Mouse (Mus musculus) cerebellum, adult 11-12 months (tissue): ENCODE measurements around the gene Utp20.
"Not testable (repeated sequence)": the region's sequence is repeated elsewhere in the genome, so short reads cannot be mapped to it uniquely, and the experiment has no call there.

ENCODE experiments used
- DNase-seq: peaks from one replicate; pipeline ENCODE4 v3.0.0; 2022

The Utp20 gene

GRCm38 (mm10) chr10:88783135-88783534 is 43.5 kb downstream of the Utp20 start:
- DNase-seq, result not testable (repeated sequence)

- DNase-seq, result no peak
Measured at GRCm38 (mm10) chr10:88780716-88781115, 45.9 kb downstream of the Utp20 start.

GRCm38 (mm10) chr10:88776206-88776605 is 50.4 kb downstream of the Utp20 start:
- no peak for DNase-seq

- DNase-seq, result not testable (repeated sequence)
Measured at GRCm38 (mm10) chr10:88772965-88773364, 53.6 kb downstream of the Utp20 start.

GRCm38 (mm10) chr10:88769676-88770075 is 56.9 kb downstream of the Utp20 start:
- DNase-seq, result no peak

GRCm38 (mm10) chr10:88768961-88769360 is 57.6 kb downstream of the Utp20 start:
- DNase-seq, result no peak

- no peak for DNase-seq
Measured at GRCm38 (mm10) chr10:88765431-88766142, 61.0 kb downstream of the Utp20 start.

GRCm38 (mm10) chr10:88761524-88762212 is 64.9 kb downstream of the Utp20 start:
- DNase-seq, result no peak

GRCm38 (mm10) chr10:88741426-88741825 is 85.2 kb downstream of the Utp20 start:
- no peak for DNase-seq

GRCm38 (mm10) chr10:88740781-88741180 is 85.8 kb downstream of the Utp20 start:
- DNase-seq, result no peak

GRCm38 (mm10) chr10:88739818-88740217 is 86.8 kb downstream of the Utp20 start:
- no peak for DNase-seq

GRCm38 (mm10) chr10:88739074-88739473 is 87.5 kb downstream of the Utp20 start:
- not testable (repeated sequence) for DNase-seq

GRCm38 (mm10) chr10:88732309-88732622 is 94.3 kb downstream of the Utp20 start:
- DNase-seq, result no peak

- DNase-seq, result no peak
Measured at GRCm38 (mm10) chr10:88731496-88732308, 94.9 kb downstream of the Utp20 start.

- peak; percentile 91 for DNase-seq
Measured at GRCm38 (mm10) chr10:88730571-88731495, 95.8 kb downstream of the Utp20 start, which contains the start of gene Arl1. Gene Arl1, plus strand, starts transcription at chr10:88730858.

GRCm38 (mm10) chr10:88728166-88728565 is 98.4 kb downstream of the Utp20 start:
- no peak for DNase-seq

GRCm38 (mm10) chr10:88727128-88727527 is 99.5 kb downstream of the Utp20 start:
- DNase-seq, result no peak

GRCm38 (mm10) chr10:88725343-88725742 is 101.3 kb downstream of the Utp20 start:
- DNase-seq, result no peak

GRCm38 (mm10) chr10:88719618-88720017 is 107.0 kb downstream of the Utp20 start:
- no peak for DNase-seq

GRCm38 (mm10) chr10:88717756-88718025 is 108.9 kb downstream of the Utp20 start:
- no peak for DNase-seq

- DNase-seq, result no peak
Measured at GRCm38 (mm10) chr10:88716986-88717755, 109.4 kb downstream of the Utp20 start.

- no peak for DNase-seq
Measured at GRCm38 (mm10) chr10:88715621-88716020, 111.0 kb downstream of the Utp20 start.
